Mouse (Mus musculus) MEL (cell line): ENCODE measurements around the gene Dgat2.

Experiments used
- CHD1 ChIP-seq: IDR thresholded peaks from 2 replicates; pipeline ENCODE4 v1.6.1; 2012; ENCODE audit warnings: low read depth, mild to moderate bottlenecking, inconsistent platforms, low read length, improper control_type of control experiment
- CTCF ChIP-seq, 3 experiments: IDR thresholded peaks in 2 of 3; conservative IDR thresholded peaks in 1 of 3; 2 replicates each; pipeline ENCODE4 v1.5.1; 2011 to 2012; ENCODE audit warnings: low read length in 3 of 3, low read depth in 2 of 3, mild to moderate bottlenecking in 2 of 3, improper control_type of control experiment in 1 of 3, inconsistent platforms in 1 of 3, mixed read lengths in 1 of 3, moderate library complexity in 1 of 3; ENCODE audit not compliant: control insufficient read depth in 1 of 3, insufficient read depth in 1 of 3, poor library complexity in 1 of 3, severe bottlenecking in 1 of 3
- MAX ChIP-seq: IDR thresholded peaks from 2 replicates; pipeline ENCODE4 v1.6.1; 2011; ENCODE audit warnings: low read length, improper control_type of control experiment
- POLR2A ChIP-seq, 2 experiments: IDR thresholded peaks; 2 replicates each; pipeline ENCODE4 v1.6.1; 2011 to 2012; ENCODE audit warnings: low read length in 2 of 2, mild to moderate bottlenecking in 2 of 2, control low read depth in 1 of 2, improper control_type of control experiment in 1 of 2, low read depth in 1 of 2, moderate library complexity in 1 of 2; ENCODE audit not compliant: control insufficient read depth in 1 of 2, insufficient read depth in 1 of 2, poor library complexity in 1 of 2

DNA sequence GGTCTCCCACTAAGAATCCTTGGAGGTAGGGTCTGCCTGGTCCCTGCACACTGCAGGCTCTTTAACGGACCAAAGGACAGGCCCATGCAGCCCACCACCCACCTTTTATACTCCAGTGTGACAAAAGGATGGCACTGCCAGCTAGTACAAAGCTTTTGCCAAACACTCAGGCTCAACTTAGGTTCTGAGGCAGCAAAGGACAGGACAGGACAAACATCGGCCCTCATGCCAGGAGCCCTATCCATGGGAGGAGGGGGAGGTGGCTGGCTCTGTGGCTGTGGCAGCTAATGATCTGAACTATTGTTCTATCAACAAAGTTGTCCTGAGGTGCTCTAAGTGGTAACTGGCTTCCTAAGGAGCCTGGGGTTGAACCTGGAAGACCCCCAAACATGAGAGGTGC lies 23.1 kb downstream of the Dgat2 start:
- TF ChIP-seq CHD1: no peak
- no peak for TF ChIP-seq POLR2A (IDR thresholded peaks at IDR 0.05; ENCODE audit: control insufficient read depth in 1 of 2, insufficient read depth in 1 of 2, low read depth in 1 of 2, low read length in 2 of 2, poor library complexity in 1 of 2)
- TF ChIP-seq CTCF (IDR thresholded peaks at IDR 0.05 in 2 of 3, conservative IDR thresholded peaks at IDR 0.05 in 1 of 3; ENCODE audit: control insufficient read depth in 1 of 3, insufficient read depth in 1 of 3, low read depth in 2 of 3, low read length in 3 of 3, poor library complexity in 1 of 3, severe bottlenecking in 1 of 3): no peak
- TF ChIP-seq MAX: no peak
